Mouse (Mus musculus) left cerebral cortex, postnatal 14 days (tissue): Measurements from ENCODE around the gene Ccsap. TPM values are rescaled to one million over a fixed set of nuclear protein-coding genes. Genes with fewer than 3 reads are reported as not detected.

Experiments
- DNase-seq, 2 experiments: peaks; one replicate each; pipeline ENCODE4 v3.0.0; 2021 to 2022; ENCODE audit warnings: low spot score in 2 of 2, mixed read lengths in 1 of 2
- intact Hi-C: fragments of 180-260 bp; cut with DNase I; formaldehyde crosslinking; loops from one replicate; pipeline ENCODE4 v1.15.1; 2025
- total RNA-seq, 2 experiments: library from RNA; stranded (reverse); gene quantifications; 2 replicates each; pipeline ENCODE4 v1.2.3; 2021

Ccsap gene
- total RNA-seq, 2 experiments from 2014 or later: 69.8 to 73.6 TPM

DNA sequence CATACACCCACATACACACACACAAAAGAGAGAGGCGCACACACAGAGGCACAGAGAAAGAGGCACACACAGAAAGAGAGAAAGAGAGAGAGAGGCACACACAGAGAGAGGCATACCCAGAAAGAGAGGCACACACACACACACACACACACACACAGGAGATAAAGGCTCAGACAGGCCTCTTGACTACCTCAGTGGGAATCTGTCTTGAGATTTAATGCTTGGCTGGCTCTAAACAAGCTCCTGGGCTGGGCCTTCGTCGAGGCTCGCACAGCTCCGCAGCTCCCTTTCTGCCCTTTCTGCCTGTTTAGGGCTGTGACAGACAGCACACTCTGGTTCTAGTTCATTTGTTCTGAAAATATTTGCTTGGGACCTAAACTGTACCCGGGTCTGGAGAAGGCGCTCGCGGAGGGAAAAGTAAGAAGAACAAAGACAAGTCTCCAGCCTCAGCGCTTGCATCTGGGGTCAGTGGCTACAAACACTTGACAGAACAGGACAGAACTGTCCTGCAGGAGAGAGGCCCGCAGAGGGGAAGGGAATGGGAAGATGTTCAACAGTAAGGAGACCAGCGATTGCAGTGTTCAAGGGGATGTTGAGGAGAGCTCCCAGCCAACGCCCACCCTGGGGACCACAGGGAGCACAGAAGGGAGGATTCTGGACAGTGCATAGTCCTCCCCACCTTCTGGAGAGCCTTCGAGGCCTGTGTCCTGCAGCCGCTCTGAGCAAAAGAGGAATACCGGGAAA lies 68.7 kb downstream of the Ccsap start:
- DNase-seq: no peak
- intact Hi-C loops: loop anchor here (2.0 to 5.0 kb wide), 3 partner anchors 42 to 131 kb away; no protein-coding TSS in a partner anchor

Other genes with a start within 250 kb of the Ccsap start
- 10 to 100 TPM; 40.6 to 51.9 TPM for gene Rhou, start 206.3 kb downstream of the Ccsap start, total RNA-seq
- gene Rab4a, start 54.2 kb downstream of the Ccsap start, total RNA-seq: 10 to 100 TPM; 46.5 to 51.8 TPM
- 10 to 100 TPM in 1 of 2 experiments, 1 to 10 TPM in 1; 9.3 to 11.5 TPM for gene Acta1, start 34.5 kb upstream of the Ccsap start, total RNA-seq
- gene Nup133, start 89.1 kb upstream of the Ccsap start, total RNA-seq: 10 to 100 TPM; 18.3 to 22.8 TPM
- gene Abcb10, start 122.9 kb upstream of the Ccsap start, total RNA-seq: 10 to 100 TPM; 14.0 to 15.9 TPM
- 10 to 100 TPM; 21.2 to 23.5 TPM for gene Taf5l, start 161.2 kb upstream of the Ccsap start, total RNA-seq
- 10 to 100 TPM; 12.0 to 12.2 TPM for gene Urb2, start 161.3 kb upstream of the Ccsap start, total RNA-seq